Mouse (Mus musculus) heart, postnatal 0 days (tissue): ENCODE measurements around the gene Eif4b. TPM values are rescaled to one million over a fixed set of nuclear protein-coding genes. Genes with fewer than 3 reads are reported as not detected.
"Not testable (repeated sequence)": the region's sequence is repeated elsewhere in the genome, so short reads cannot be mapped to it uniquely, and the experiment has no call there.

Experiments used
- ATAC-seq: fragments of 200-750 bp; cut with Nextera tagmentation; 2 replicates; pipeline ENCODE4 v1.8.0; 2017; ENCODE audit warnings: low read depth, moderate number of reproducible peaks, moderate library complexity; ENCODE audit not compliant: insufficient read depth
- DNase-seq: peaks from one replicate; pipeline ENCODE4 v3.0.0-alpha.2; 2016; ENCODE audit warnings: low spot score
- H3K27ac ChIP-seq: fragments of 300-500 bp; sonication (generic); 2 replicates; pipeline ENCODE4 v1.5.1; 2014; ENCODE audit warnings: low read depth, mild to moderate bottlenecking
- H3K27me3 ChIP-seq: fragments of 300-500 bp; sonication (generic); 2 replicates; pipeline ENCODE4 v1.6.1; 2014; ENCODE audit warnings: low read length, mixed read lengths; ENCODE audit not compliant: control insufficient read depth, insufficient read depth
- H3K36me3 ChIP-seq: fragments of 300-500 bp; sonication (generic); replicated peaks from 2 replicates; pipeline ENCODE4 v1.6.1; 2014; ENCODE audit warnings: low read length, mixed read lengths; ENCODE audit not compliant: control insufficient read depth, insufficient read depth
- H3K4me1 ChIP-seq: fragments of 300-500 bp; sonication (generic); 2 replicates; pipeline ENCODE4 v1.6.1; 2014; ENCODE audit warnings: antibody characterized with exemption; ENCODE audit not compliant: control insufficient read depth, insufficient read depth
- H3K4me2 ChIP-seq: fragments of 300-500 bp; sonication (generic); 2 replicates; pipeline ENCODE4 v1.6.1; 2014; ENCODE audit warnings: low read depth, mild to moderate bottlenecking, low read length, moderate library complexity
- H3K4me3 ChIP-seq: fragments of 300-500 bp; sonication (generic); 2 replicates; pipeline ENCODE4 v1.5.1; 2014; ENCODE audit warnings: low read depth, low read length
- H3K9ac ChIP-seq: fragments of 300-500 bp; sonication (generic); replicated peaks from 2 replicates; pipeline ENCODE4 v1.6.1; 2014; ENCODE audit warnings: low read depth, low read length, mixed read lengths
- H3K9me3 ChIP-seq: fragments of 300-500 bp; sonication (generic); replicated peaks from 2 replicates; pipeline ENCODE4 v1.6.1; 2016; ENCODE audit warnings: low read length; ENCODE audit not compliant: control insufficient read depth
- CTCF ChIP-seq: IDR thresholded peaks from 2 replicates; pipeline ENCODE4 v1.5.1; 2016; ENCODE audit warnings: antibody characterized with exemption, control low read depth, low read depth
- EP300 ChIP-seq: IDR thresholded peaks from 2 replicates; pipeline ENCODE4 v1.6.1; 2016; ENCODE audit warnings: antibody characterized with exemption, low read depth
- WGBS: fragments of 180-500 bp; shearing (Covaris S2); extraction: QIAGEN DNeasy Blood & Tissue Kit; methylation state at CpG from one replicate; pipeline ENCODE4 v1.1.7; 2014; 5-methylcytosine and 5-hydroxymethylcytosine counted together
- polyA plus RNA-seq: library from polyadenylated mRNA; unstranded; fragments of >200 nt; fragmentation: Nextera tagmentation; extraction: Ambion mirVana; gene quantifications from 2 replicates; pipeline ENCODE4 v1.2.1, GENCODE M21; 2015
- total RNA-seq: library from RNA; depleted of rRNA; stranded (reverse); fragments of >200 nt; gene quantifications from 2 replicates; pipeline ENCODE4 v1.2.3, GENCODE M21; 2014; ENCODE audit warnings: low replicate concordance

Eif4b gene
- total and polyA plus RNA-seq, 2 experiments from 2014 or later, result 46.0 to 110 TPM

- ATAC-seq (no peak), DNase-seq (no peak)
- WGBS, result 87% methylated on average over 2 of the region's 2 CpGs
- Histone ChIP-seq H3K36me3 (peaks cover 5% of the 10 kb centered on the region), H3K9me3 (no peaks in the 10 kb centered on the region), H3K27ac (no peak overlapping the region), H3K4me2 (no peak overlapping the region), H3K9ac (no peak overlapping the region), H3K27me3 (no peaks in the 10 kb centered on the region), H3K4me3 (no peak overlapping the region), H3K4me1 (peaks cover 17% of the 10 kb centered on the region; the same call in 1 of the 2 replicates)
- TF ChIP-seq CTCF (no peak), EP300 (no peak)
Observed at GRCm38 (mm10) chr15:102077111-102077677, 3.6 kb downstream of the Eif4b start.

GRCm38 (mm10) chr15:102079221-102079620 is 5.6 kb downstream of the Eif4b start:
- no peak overlapping the region for H3K9ac ChIP-seq
- no peak for TF ChIP-seq CTCF
- no peak for TF ChIP-seq EP300
- H3K4me3 ChIP-seq, result no peak overlapping the region
- no peaks in the 10 kb centered on the region for H3K9me3 ChIP-seq
- ATAC-seq, result no peak
- no peak for DNase-seq
- no peak overlapping the region for H3K27ac ChIP-seq
- peaks cover 17% of the 10 kb centered on the region; the same call in 1 of the 2 replicates for H3K4me1 ChIP-seq
- H3K36me3 ChIP-seq, result peaks cover 25% of the 10 kb centered on the region
- no peaks in the 10 kb centered on the region for H3K27me3 ChIP-seq
- no peak overlapping the region for H3K4me2 ChIP-seq
- 63% methylated on average over 4 of the region's 4 CpGs for WGBS

- WGBS, result 74% methylated on average over 8 of the region's 8 CpGs
- H3K4me3 ChIP-seq, H3K27me3 ChIP-seq, H3K27ac ChIP-seq, DNase-seq, H3K9ac ChIP-seq, ATAC-seq, H3K4me2 ChIP-seq, H3K9me3 ChIP-seq: not testable (repeated sequence)
- peaks cover 14% of the 10 kb centered on the region; the same call in 1 of the 2 replicates for H3K4me1 ChIP-seq
- H3K36me3 ChIP-seq, result peaks cover 32% of the 10 kb centered on the region
Observed at GRCm38 (mm10) chr15:102079924-102080323, 6.4 kb downstream of the Eif4b start.

- peaks cover 35% of the 10 kb centered on the region for H3K36me3 ChIP-seq
- H3K27me3 ChIP-seq, result no peaks in the 10 kb centered on the region
- H3K27ac ChIP-seq, result no peak overlapping the region
- TF ChIP-seq CTCF, result peak; percentile 13; the same call in 1 of the 2 replicates
- TF ChIP-seq EP300, result no peak
- ATAC-seq (no peak), DNase-seq (no peak)
- H3K4me1 ChIP-seq, result peaks cover 9% of the 10 kb centered on the region; the same call in 1 of the 2 replicates
- no peak overlapping the region for H3K4me3 ChIP-seq
- no peak overlapping the region for H3K9ac ChIP-seq
- no peaks in the 10 kb centered on the region for H3K9me3 ChIP-seq
- no peak overlapping the region for H3K4me2 ChIP-seq
- 52% methylated on average over 2 of the region's 2 CpGs for whole genome bisulfite sequencing
Observed at GRCm38 (mm10) chr15:102080429-102080828, 6.9 kb downstream of the Eif4b start.

GRCm38 (mm10) chr15:102082148-102082547 is 8.6 kb downstream of the Eif4b start:
- ATAC-seq (no peak), DNase-seq (no peak)
- H3K27me3 ChIP-seq, result no peaks in the 10 kb centered on the region
- no peak overlapping the region for H3K9ac ChIP-seq
- TF ChIP-seq CTCF, result no peak
- TF ChIP-seq EP300, result no peak
- 86% methylated on average over 4 of the region's 4 CpGs for WGBS
- no peak overlapping the region for H3K4me3 ChIP-seq
- H3K36me3 ChIP-seq, result peaks cover 51% of the 10 kb centered on the region
- H3K4me1 ChIP-seq, result no peaks in the 10 kb centered on the region
- H3K9me3 ChIP-seq, result no peaks in the 10 kb centered on the region
- H3K27ac ChIP-seq, result no peak overlapping the region
- no peak overlapping the region for H3K4me2 ChIP-seq

GRCm38 (mm10) chr15:102083028-102083427 is 9.5 kb downstream of the Eif4b start:
- Histone ChIP-seq H3K9me3 (no peaks in the 10 kb centered on the region), H3K4me3 (no peak overlapping the region), H3K4me1 (no peaks in the 10 kb centered on the region), H3K4me2 (no peak overlapping the region), H3K9ac (no peak overlapping the region), H3K27me3 (no peaks in the 10 kb centered on the region), H3K36me3 (peaks cover 60% of the 10 kb centered on the region), H3K27ac (no peak overlapping the region)
- ATAC-seq (no peak), DNase-seq (no peak)
- TF ChIP-seq CTCF, result no peak
- TF ChIP-seq EP300, result no peak
- 78% methylated on average over 4 of the region's 4 CpGs for WGBS
